Mouse (Mus musculus): ENCODE results near the gene Arhgef38. TPM values are rescaled to one million over a fixed set of nuclear protein-coding genes. Genes with fewer than 3 reads are reported as not detected.

Arhgef38 gene
- 0.04 TPM in 2 replicates for polyA plus RNA-seq (2015; fragmentation: Nextera tagmentation; extraction: Ambion mirVana)

DNA sequence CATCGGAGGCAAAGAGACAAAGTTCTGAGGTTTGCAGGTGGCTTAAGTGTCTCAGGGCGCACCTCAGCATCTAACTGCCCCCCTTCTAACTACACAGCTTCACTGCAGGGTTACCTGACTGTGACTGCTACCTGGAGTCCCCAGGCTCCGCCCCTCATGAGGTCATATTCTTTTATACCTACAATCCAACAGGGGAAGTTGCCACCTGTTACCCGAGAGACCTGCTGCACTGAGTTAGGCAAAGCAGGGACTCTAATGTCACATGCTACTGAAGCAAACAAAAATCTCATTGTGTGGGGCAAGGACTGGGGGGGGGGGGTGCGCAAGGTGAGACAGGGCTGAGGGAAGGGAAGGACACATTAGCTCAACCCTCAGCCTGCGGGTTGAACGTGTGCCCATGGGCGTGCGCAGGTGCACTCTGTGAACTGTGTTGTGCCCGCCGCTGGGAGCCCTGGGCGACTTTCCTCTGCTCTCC, at the start of gene Arhgef38:
TSS of gene Arhgef38 (minus strand) at position 129 of the 475 bp plus-strand sequence.
- H3K4me2 ChIP-seq (ENCODE audit: low read depth, low read length), result no peak within 1 kb of the TSS
- no peaks in the 10 kb centered on the region for H3K36me3 ChIP-seq (ENCODE audit: control insufficient read depth, insufficient read depth)

DNA sequence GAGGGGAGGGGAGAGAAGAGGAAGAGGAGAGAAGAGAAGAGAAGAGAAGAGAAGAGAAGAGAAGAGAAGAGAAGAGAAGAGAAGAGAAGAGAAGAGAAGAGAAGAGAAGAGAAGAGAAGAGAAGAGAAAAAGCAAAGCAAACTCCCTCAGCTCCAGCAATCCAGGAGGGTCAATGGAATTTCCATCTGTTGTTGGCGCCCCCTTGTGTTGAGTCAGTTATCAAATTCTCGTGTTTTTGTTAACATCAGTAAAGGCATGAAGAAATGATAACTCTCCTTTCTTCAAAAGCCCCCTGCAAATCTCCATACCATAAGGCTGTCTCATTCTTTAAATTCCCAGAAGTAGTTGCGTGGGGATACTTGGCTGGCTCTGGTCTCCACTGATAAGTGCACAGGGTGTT, 37.1 kb upstream of the Arhgef38 start:
- Histone ChIP-seq H3K4me1 (ENCODE audit: control insufficient read depth, low read depth, low read length) (no peaks in the 10 kb centered on the region), H3K9me3 (replicated peaks; ENCODE audit: control insufficient read depth, low read length) (no peaks in the 10 kb centered on the region), H3K27me3 (ENCODE audit: control insufficient read depth, insufficient read depth, low read depth, low read length) (no peaks in the 10 kb centered on the region), H3K36me3 (ENCODE audit: control insufficient read depth, insufficient read depth) (no peaks in the 10 kb centered on the region), H3K4me3 (ENCODE audit: low read depth, low read length) (no peak overlapping the region), H3K4me2 (ENCODE audit: low read depth, low read length) (no peak overlapping the region), H3K9ac (ENCODE audit: low read depth, low read length) (no peak overlapping the region), H3K27ac (ENCODE audit: low read length) (no peak overlapping the region)
- WGBS (ENCODE audit: insufficient replicate concordance), result 7% methylated on average over 3 of the region's 3 CpGs
- ATAC-seq (ENCODE audit: low read depth), result no peak

More for the DNA sequence above, at the start of gene Arhgef38:
- no peak within 1 kb of the TSS for H3K27ac ChIP-seq (ENCODE audit: low read length)
- no peak for ATAC-seq (ENCODE audit: low read depth)
- no peak within 1 kb of the TSS for H3K4me3 ChIP-seq (ENCODE audit: low read depth, low read length)
- H3K27me3 ChIP-seq (ENCODE audit: control insufficient read depth, insufficient read depth, low read depth, low read length), result no peaks in the 10 kb centered on the region
- no peaks in the 10 kb centered on the region for H3K9me3 ChIP-seq (replicated peaks; ENCODE audit: control insufficient read depth, low read length)
- WGBS (ENCODE audit: insufficient replicate concordance), result 54% methylated on average over 11 of the region's 12 CpGs
- H3K4me1 ChIP-seq (ENCODE audit: control insufficient read depth, low read depth, low read length), result no peaks in the 10 kb centered on the region
- no peak within 1 kb of the TSS for H3K9ac ChIP-seq (ENCODE audit: low read depth, low read length)

DNA sequence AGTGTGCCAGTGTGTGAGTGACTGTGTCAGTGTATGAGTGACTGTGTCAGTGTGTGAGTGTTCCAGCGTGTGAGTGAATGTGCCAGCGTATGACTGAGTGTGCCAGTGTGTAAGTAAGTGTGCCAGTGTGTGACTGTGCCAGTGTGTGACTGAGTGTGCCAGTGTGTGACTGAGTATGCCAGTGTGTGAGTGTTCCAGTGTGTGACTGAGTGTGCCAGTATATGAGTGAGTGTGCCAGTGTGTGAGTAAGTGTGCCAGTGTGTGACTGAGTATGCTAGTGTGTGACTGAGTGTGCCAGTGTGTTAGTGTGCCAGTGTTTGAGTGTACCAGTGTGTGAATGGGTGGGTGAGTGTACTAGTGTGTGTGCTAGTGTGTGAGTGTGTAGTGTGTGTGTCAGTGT, 24.1 kb upstream of the Arhgef38 start:
- H3K4me2 ChIP-seq (ENCODE audit: low read depth, low read length), result no peak overlapping the region
- H3K4me1 ChIP-seq (ENCODE audit: control insufficient read depth, low read depth, low read length), result no peaks in the 10 kb centered on the region
- H3K27ac ChIP-seq (ENCODE audit: low read length), result no peak overlapping the region
- no peaks in the 10 kb centered on the region for H3K36me3 ChIP-seq (ENCODE audit: control insufficient read depth, insufficient read depth)
- no peaks in the 10 kb centered on the region; the same call in 1 of the 2 replicates for H3K9me3 ChIP-seq (replicated peaks; ENCODE audit: control insufficient read depth, low read length)
- no peaks in the 10 kb centered on the region for H3K27me3 ChIP-seq (ENCODE audit: control insufficient read depth, insufficient read depth, low read depth, low read length)
- no peak overlapping the region for H3K4me3 ChIP-seq (ENCODE audit: low read depth, low read length)
- ATAC-seq (ENCODE audit: low read depth), result no peak
- H3K9ac ChIP-seq (ENCODE audit: low read depth, low read length), result no peak overlapping the region
- WGBS (ENCODE audit: insufficient replicate concordance), result 61% methylated on average over 2 of the region's 2 CpGs

DNA sequence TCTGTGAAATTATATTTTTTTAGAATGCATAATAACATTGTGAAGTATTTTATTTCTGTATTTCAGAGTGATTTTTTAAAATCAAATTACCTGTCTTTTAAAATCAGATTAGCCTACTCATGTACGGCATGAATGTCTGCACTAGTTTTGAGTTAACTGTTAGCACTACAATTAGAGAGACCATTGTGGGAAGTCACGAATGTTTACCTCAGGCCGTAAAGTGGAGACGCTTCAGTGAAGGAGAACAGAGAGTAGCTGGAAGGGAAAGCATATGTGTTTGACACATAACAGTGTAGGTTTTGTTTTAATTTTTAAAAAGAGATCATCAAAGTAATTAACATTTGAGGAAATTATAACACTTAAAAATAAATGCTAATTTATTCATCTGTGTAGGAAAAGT, 21.1 kb upstream of the Arhgef38 start:
- Histone ChIP-seq H3K36me3 (ENCODE audit: control insufficient read depth, insufficient read depth) (no peaks in the 10 kb centered on the region), H3K9me3 (replicated peaks; ENCODE audit: control insufficient read depth, low read length) (no peaks in the 10 kb centered on the region; the same call in 1 of the 2 replicates), H3K4me3 (ENCODE audit: low read depth, low read length) (no peak overlapping the region), H3K27ac (ENCODE audit: low read length) (no peak overlapping the region), H3K4me2 (ENCODE audit: low read depth, low read length) (no peak overlapping the region), H3K9ac (ENCODE audit: low read depth, low read length) (no peak overlapping the region), H3K27me3 (ENCODE audit: control insufficient read depth, insufficient read depth, low read depth, low read length) (no peaks in the 10 kb centered on the region), H3K4me1 (ENCODE audit: control insufficient read depth, low read depth, low read length) (no peaks in the 10 kb centered on the region)
- ATAC-seq (ENCODE audit: low read depth), result no peak
- WGBS (ENCODE audit: insufficient replicate concordance), result 65% methylated on average over 4 of the region's 4 CpGs

DNA sequence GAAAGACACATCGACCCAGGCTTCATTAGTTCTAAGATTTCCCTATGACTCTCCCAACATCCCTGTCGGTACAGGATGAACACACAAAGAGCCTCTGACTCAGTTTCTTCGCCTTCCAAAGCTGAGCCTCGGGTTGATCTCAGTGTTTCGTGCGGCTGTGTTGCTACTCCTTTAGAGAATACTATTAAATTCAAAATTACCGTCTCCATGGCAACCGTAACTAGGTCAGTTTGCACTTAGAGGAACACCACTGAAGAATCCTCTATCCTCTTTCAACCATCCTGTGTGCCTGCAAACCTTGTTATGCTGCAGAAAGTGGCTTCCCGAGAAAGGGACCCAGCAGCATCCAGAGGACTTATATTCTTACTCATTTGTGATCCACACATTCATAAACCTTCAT, 9.3 kb upstream of the Arhgef38 start:
- Histone ChIP-seq H3K4me1 (ENCODE audit: control insufficient read depth, low read depth, low read length) (no peaks in the 10 kb centered on the region), H3K27ac (ENCODE audit: low read length) (no peak overlapping the region), H3K4me2 (ENCODE audit: low read depth, low read length) (no peak overlapping the region), H3K9ac (ENCODE audit: low read depth, low read length) (no peak overlapping the region), H3K27me3 (ENCODE audit: control insufficient read depth, insufficient read depth, low read depth, low read length) (no peaks in the 10 kb centered on the region), H3K4me3 (ENCODE audit: low read depth, low read length) (no peak overlapping the region), H3K9me3 (replicated peaks; ENCODE audit: control insufficient read depth, low read length) (no peaks in the 10 kb centered on the region), H3K36me3 (ENCODE audit: control insufficient read depth, insufficient read depth) (no peaks in the 10 kb centered on the region)
- ATAC-seq (ENCODE audit: low read depth), result no peak
- WGBS (ENCODE audit: insufficient replicate concordance), result 68% methylated on average over 9 of the region's 9 CpGs

GRCm38 (mm10) chr3:133241916-133242315, 7.2 kb upstream of the Arhgef38 start:
- no peaks in the 10 kb centered on the region for H3K4me1 ChIP-seq (ENCODE audit: control insufficient read depth, low read depth, low read length)
- H3K9me3 ChIP-seq (replicated peaks; ENCODE audit: control insufficient read depth, low read length), result no peaks in the 10 kb centered on the region
- no peak overlapping the region for H3K4me2 ChIP-seq (ENCODE audit: low read depth, low read length)
- no peak overlapping the region for H3K4me3 ChIP-seq (ENCODE audit: low read depth, low read length)
- ATAC-seq (ENCODE audit: low read depth), result no peak
- H3K36me3 ChIP-seq (ENCODE audit: control insufficient read depth, insufficient read depth), result no peaks in the 10 kb centered on the region
- no peak overlapping the region for H3K27ac ChIP-seq (ENCODE audit: low read length)
- 40% methylated on average over 1 of the region's 1 CpGs for WGBS (ENCODE audit: insufficient replicate concordance)
- no peak overlapping the region for H3K9ac ChIP-seq (ENCODE audit: low read depth, low read length)
- no peaks in the 10 kb centered on the region for H3K27me3 ChIP-seq (ENCODE audit: control insufficient read depth, insufficient read depth, low read depth, low read length)

DNA sequence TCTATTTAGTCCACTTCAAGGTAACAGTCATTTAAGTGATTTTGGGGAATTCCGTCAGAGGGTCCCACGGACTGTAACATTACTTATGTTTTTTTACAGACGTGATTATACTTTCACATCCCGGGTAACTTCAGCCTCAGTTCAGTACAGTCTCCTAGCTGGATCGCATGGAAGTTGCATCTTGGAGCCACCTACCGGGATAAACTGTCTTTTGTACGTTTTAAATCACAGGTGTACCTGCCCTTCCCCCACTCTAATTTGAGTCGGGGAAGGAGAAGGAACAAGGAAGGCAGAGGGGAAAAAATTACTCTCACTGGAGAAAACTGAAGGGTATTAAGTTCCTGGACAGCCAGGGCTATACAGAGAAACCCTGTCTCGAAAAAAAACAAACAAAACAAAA, 756 bp downstream of the Arhgef38 start:
- no peaks in the 10 kb centered on the region for H3K4me1 ChIP-seq (ENCODE audit: control insufficient read depth, low read depth, low read length)
- no peak overlapping the region for H3K4me2 ChIP-seq (ENCODE audit: low read depth, low read length)
- H3K27ac ChIP-seq (ENCODE audit: low read length), result no peak overlapping the region
- 45% methylated on average over 9 of the region's 9 CpGs for WGBS (ENCODE audit: insufficient replicate concordance)
- H3K4me3 ChIP-seq (ENCODE audit: low read depth, low read length), result no peak overlapping the region
- no peak overlapping the region for H3K9ac ChIP-seq (ENCODE audit: low read depth, low read length)
- no peak for ATAC-seq (ENCODE audit: low read depth)
- H3K9me3 ChIP-seq (replicated peaks; ENCODE audit: control insufficient read depth, low read length), result no peaks in the 10 kb centered on the region
- H3K36me3 ChIP-seq (ENCODE audit: control insufficient read depth, insufficient read depth), result no peaks in the 10 kb centered on the region
- H3K27me3 ChIP-seq (ENCODE audit: control insufficient read depth, insufficient read depth, low read depth, low read length), result no peaks in the 10 kb centered on the region

DNA sequence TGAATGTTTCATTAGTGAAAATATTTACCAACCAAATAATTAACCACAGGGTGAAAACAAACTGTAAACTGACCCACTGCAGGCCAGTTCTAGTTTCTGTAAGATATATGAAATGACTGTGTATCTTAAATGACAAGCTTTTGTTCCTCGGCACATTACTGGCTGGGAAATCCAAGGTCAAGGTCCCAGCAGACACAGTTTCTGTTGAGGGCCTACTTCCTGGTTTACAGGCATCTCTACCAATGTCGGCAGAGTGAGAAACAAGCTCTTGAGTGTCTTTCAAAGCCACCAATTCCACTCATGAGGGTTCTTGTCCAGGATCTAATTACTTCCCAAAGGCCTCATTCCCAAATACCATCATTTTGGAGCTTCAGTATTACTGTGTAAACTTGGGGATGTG, 4.3 kb downstream of the Arhgef38 start:
- no peaks in the 10 kb centered on the region for H3K4me1 ChIP-seq (ENCODE audit: control insufficient read depth, low read depth, low read length)

DNA sequence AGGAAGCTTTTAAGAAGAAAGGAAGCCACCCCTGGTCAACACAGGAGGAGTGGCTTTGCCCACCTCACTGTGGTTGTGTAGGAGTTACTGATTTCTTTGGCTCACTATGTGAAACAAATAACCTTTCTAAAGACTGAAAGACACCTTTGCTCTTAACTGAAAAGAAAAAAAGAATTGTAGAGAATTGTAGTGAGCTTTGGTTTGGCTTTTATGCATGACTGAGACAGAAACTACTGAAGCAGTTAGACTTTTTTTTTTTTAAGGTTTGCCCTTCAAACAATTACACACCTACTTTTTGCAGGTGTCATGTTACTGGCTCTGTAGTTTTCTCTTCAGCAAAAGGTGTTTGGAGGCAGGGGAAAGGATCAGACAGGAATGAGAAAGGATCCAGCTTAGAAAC, 5.2 kb downstream of the Arhgef38 start:
- Histone ChIP-seq H3K4me2 (ENCODE audit: low read depth, low read length) (no peak overlapping the region), H3K36me3 (ENCODE audit: control insufficient read depth, insufficient read depth) (no peaks in the 10 kb centered on the region), H3K4me1 (ENCODE audit: control insufficient read depth, low read depth, low read length) (no peaks in the 10 kb centered on the region), H3K9ac (ENCODE audit: low read depth, low read length) (no peak overlapping the region), H3K27me3 (ENCODE audit: control insufficient read depth, insufficient read depth, low read depth, low read length) (no peaks in the 10 kb centered on the region), H3K27ac (ENCODE audit: low read length) (no peak overlapping the region), H3K9me3 (replicated peaks; ENCODE audit: control insufficient read depth, low read length) (no peaks in the 10 kb centered on the region), H3K4me3 (ENCODE audit: low read depth, low read length) (no peak overlapping the region)
- no peak for ATAC-seq (ENCODE audit: low read depth)

More for the DNA sequence above, 4.3 kb downstream of the Arhgef38 start:
- no peak overlapping the region for H3K4me3 ChIP-seq (ENCODE audit: low read depth, low read length)
- H3K36me3 ChIP-seq (ENCODE audit: control insufficient read depth, insufficient read depth), result no peaks in the 10 kb centered on the region
- H3K4me2 ChIP-seq (ENCODE audit: low read depth, low read length), result no peak overlapping the region
- H3K27me3 ChIP-seq (ENCODE audit: control insufficient read depth, insufficient read depth, low read depth, low read length), result no peaks in the 10 kb centered on the region
- ATAC-seq (ENCODE audit: low read depth), result no peak
- H3K9ac ChIP-seq (ENCODE audit: low read depth, low read length), result no peak overlapping the region
- H3K27ac ChIP-seq (ENCODE audit: low read length), result no peak overlapping the region
- WGBS (ENCODE audit: insufficient replicate concordance), result 40% methylated on average over 2 of the region's 2 CpGs
- no peaks in the 10 kb centered on the region for H3K9me3 ChIP-seq (replicated peaks; ENCODE audit: control insufficient read depth, low read length)
